In the genomic region with DNA sequence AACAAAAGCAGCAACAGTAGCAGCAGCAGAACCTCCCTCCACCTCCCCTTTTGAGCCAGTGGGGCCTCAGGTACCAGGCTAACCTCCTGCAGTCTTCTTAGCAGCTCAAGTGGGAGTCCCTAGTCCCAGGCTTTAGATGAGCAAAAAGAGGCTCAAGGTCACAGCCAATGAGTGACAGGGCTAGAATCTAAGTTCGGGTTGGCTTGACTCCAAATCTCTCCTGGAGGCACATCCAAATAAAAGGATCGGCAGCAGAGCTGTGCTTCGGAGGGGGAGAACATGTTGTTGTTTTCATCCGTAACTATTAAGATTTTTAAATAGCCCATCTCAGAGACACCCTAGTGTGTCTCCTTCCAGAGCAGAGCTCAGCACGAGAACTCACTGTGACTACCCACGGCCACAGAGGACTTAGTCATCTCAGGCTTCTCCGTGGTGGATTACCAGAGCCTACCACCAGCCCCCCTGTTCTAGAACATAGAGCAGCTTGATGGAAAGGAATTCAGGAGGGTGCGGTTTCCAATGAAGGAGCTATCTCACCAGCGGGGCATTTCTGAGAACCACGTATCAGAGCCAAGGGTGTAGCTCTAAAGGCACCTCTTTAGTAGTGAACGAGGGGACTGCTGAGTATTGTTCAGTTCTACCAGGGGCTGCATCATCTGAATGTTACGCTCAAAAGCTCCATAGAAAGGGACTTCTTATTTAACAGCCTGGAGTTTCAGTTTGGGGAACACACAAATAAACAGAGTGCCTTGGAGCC, we compare ENCODE assay signal across 15 mouse cellular contexts.
DNase-seq lines count a peak whose midpoint lies in the region; ATAC-seq lines count a peak whose summit lies in the region.
"Had no signal": no experiment of that assay in that cellular context is flagged by ENCODE, and none has a peak within 500 bp of the region (broad histone marks: within the 10 kb centered on the region; RNA-seq: fewer than 3 reads in every experiment).

No protein-coding gene starts in this region.

- peak; percentile 68 for ATAC-seq in erythroid progenitor cell, adult 5-6 weeks (replicated peaks; ENCODE audit: low FRiP score, poor library complexity, severe bottlenecking)
- peak; percentile 52 for ATAC-seq in megakaryocyte-erythroid progenitor cell, adult 5-6 weeks (replicated peaks; ENCODE audit: low FRiP score, low TSS enrichment, poor library complexity, severe bottlenecking)
- ATAC-seq: inflammation-experienced regulatory T-cells, adult 6 months had no signal

- peak; percentile 34 to 50 for DNase-seq in adrenal gland, adult (ENCODE audit: inconsistent age in 2 of 2, low spot score in 1 of 2)
- DNase-seq in adrenal gland, postnatal 14 days = no peak
- DNase-seq in right cerebral cortex, adult 18-20 months = peak; percentile 43
- no peak for DNase-seq in right cerebral cortex, postnatal 25 days
- no peak for DNase-seq in layer of hippocampus, adult 9-11 months
- DNase-seq in retina, embryonic 14.5 days (ENCODE audit: low spot score) = no peak
- DNase-seq: adrenal gland, postnatal 36 days; cerebellum, adult 2 months; embryo, embryonic 11 days; gastrocnemius, postnatal 36 days; heart, postnatal 10 days; thymus, postnatal 14 days had no signal

Comparison
In these comparisons a context has a peak if more than half of its experiments do, and no peak if none do; other contexts are left out.
1. DNase-seq: peak in adrenal gland, adult (2 of 2) and right cerebral cortex, adult 18-20 months (single experiment); none in adrenal gland, postnatal 14 days (single experiment), right cerebral cortex, postnatal 25 days (single experiment), layer of hippocampus, adult 9-11 months (single experiment) and retina, embryonic 14.5 days (single experiment).